Mouse (Mus musculus): ENCODE results near the gene Gm14391. TPM values are rescaled to one million over a fixed set of nuclear protein-coding genes. Genes with fewer than 3 reads are reported as not detected.
"Not testable (repeated sequence)": the region's sequence is repeated elsewhere in the genome, so short reads cannot be mapped to it uniquely, and the experiment has no call there.

Gm14391 gene
- 5.9 and 9.8 TPM in 2 replicates for polyA plus RNA-seq (2014; fragmentation: Nextera tagmentation; extraction: Ambion mirVana)

DNA sequence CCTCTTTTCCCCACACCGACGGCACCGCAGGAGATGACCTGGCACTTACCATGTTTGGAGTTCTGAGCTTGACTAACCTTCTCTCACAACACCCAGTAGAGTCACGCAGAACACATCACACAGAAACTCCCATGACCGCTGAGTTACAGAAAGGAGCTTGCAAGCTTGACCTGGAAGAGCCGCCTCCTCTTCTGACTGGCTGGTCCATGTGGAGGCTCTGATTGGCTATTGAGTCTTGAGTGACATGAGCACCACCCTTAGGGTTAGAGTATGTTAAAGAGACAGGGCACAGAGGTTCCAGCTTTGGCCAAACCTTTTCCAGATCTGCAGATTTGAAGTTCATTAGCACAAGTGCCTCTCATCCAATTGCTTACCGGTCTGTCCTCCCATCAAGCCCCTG, at the start of gene Gm14391:
Gm14391 (minus strand) TSS at position 186 of the 400 bp plus-strand sequence.
- H3K9ac ChIP-seq (ENCODE audit: low read depth, low read length); H3K9me3 ChIP-seq (ENCODE audit: control insufficient read depth, low read length); H3K27ac ChIP-seq (ENCODE audit: low read depth, low read length); DNase-seq (ENCODE audit: low spot score); H3K4me2 ChIP-seq (replicated peaks; ENCODE audit: low read depth, low read length); ATAC-seq (ENCODE audit: low FRiP score); H3K27me3 ChIP-seq (ENCODE audit: control insufficient read depth, insufficient read depth, low read length); H3K36me3 ChIP-seq (ENCODE audit: control insufficient read depth, insufficient read depth, low read length); H3K4me3 ChIP-seq (ENCODE audit: low read depth, low read length); H3K4me1 ChIP-seq (replicated peaks; ENCODE audit: control insufficient read depth, insufficient read depth, low read length): not testable (repeated sequence)
- no CpG with 5 or more reads among the region's 7 CpGs for WGBS

- not testable (repeated sequence) for H3K27ac ChIP-seq (ENCODE audit: low read depth, low read length); H3K4me1 ChIP-seq (replicated peaks; ENCODE audit: control insufficient read depth, insufficient read depth, low read length); H3K4me2 ChIP-seq (replicated peaks; ENCODE audit: low read depth, low read length); H3K9ac ChIP-seq (ENCODE audit: low read depth, low read length); H3K4me3 ChIP-seq (ENCODE audit: low read depth, low read length); H3K36me3 ChIP-seq (ENCODE audit: control insufficient read depth, insufficient read depth, low read length); ATAC-seq (ENCODE audit: low FRiP score); DNase-seq (ENCODE audit: low spot score); H3K9me3 ChIP-seq (ENCODE audit: control insufficient read depth, low read length); H3K27me3 ChIP-seq (ENCODE audit: control insufficient read depth, insufficient read depth, low read length)
- WGBS = 41% methylated on average over 1 of the region's 1 CpGs
Measured at GRCm38 (mm10) chr2:175179008-175179407, 27.7 kb downstream of the Gm14391 start.

DNA sequence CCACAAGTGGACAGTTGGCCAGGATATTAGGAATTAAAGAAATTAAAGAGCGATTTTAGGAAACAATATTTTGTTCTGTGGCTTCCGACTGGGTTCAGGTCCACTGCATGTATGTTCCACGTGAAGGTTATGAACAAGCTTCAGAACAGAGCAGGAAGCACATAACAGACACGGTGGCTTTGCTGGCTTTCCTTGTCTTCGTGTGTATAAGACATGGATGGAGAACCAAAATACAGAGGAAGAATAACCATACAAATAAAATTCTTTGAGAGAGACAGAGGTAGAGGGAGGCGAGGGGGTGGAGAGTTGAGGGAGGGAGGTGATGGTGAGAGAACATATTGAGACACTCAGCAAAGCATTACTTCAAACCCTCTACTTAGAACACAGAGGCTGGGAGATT, 30.4 kb downstream of the Gm14391 start:
- Histone ChIP-seq H3K36me3 (ENCODE audit: control insufficient read depth, insufficient read depth, low read length) (no peaks in the 10 kb centered on the region), H3K4me1 (replicated peaks; ENCODE audit: control insufficient read depth, insufficient read depth, low read length) (no peaks in the 10 kb centered on the region), H3K9ac (ENCODE audit: low read depth, low read length) (no peak overlapping the region), H3K27ac (ENCODE audit: low read depth, low read length) (no peak overlapping the region), H3K27me3 (ENCODE audit: control insufficient read depth, insufficient read depth, low read length) (no peaks in the 10 kb centered on the region), H3K4me2 (replicated peaks; ENCODE audit: low read depth, low read length) (no peak overlapping the region), H3K9me3 (ENCODE audit: control insufficient read depth, low read length) (no peaks in the 10 kb centered on the region), H3K4me3 (ENCODE audit: low read depth, low read length) (no peak overlapping the region)
- ATAC-seq (ENCODE audit: low FRiP score) (no peak), DNase-seq (ENCODE audit: low spot score) (no peak)
- WGBS = 82% methylated on average over 6 of the region's 6 CpGs

- ATAC-seq (ENCODE audit: low FRiP score); DNase-seq (ENCODE audit: low spot score); H3K27ac ChIP-seq (ENCODE audit: low read depth, low read length); H3K4me2 ChIP-seq (replicated peaks; ENCODE audit: low read depth, low read length); H3K9ac ChIP-seq (ENCODE audit: low read depth, low read length); H3K4me1 ChIP-seq (replicated peaks; ENCODE audit: control insufficient read depth, insufficient read depth, low read length); H3K4me3 ChIP-seq (ENCODE audit: low read depth, low read length); H3K27me3 ChIP-seq (ENCODE audit: control insufficient read depth, insufficient read depth, low read length); H3K9me3 ChIP-seq (ENCODE audit: control insufficient read depth, low read length); H3K36me3 ChIP-seq (ENCODE audit: control insufficient read depth, insufficient read depth, low read length): not testable (repeated sequence)
- WGBS = 77% methylated on average over 12 of the region's 12 CpGs
Measured at GRCm38 (mm10) chr2:175175401-175176180, 31.1 kb downstream of the Gm14391 start, which contains the start of gene Gm14443. Gene Gm14443, minus strand, starts transcription at chr2:175175871.

DNA sequence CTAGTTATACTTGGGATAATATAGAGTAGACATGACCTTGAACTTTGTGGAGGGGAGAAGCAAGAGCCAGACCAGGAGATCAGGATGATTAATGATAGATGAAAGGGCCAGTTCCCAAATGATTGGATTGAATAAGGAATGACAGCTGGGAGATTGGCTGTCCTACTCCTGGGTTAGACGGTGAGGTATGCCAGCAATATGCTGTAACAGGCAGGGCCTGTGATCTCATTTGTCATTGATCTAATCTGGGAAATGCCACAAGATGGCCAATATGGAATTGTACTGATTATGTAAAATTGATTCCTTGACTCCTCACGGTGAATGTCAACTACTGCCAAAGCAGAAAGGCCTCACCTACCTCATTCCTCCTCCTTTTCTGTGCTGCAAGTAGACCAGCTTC, 32.7 kb downstream of the Gm14391 start:
- 80% methylated on average over 2 of the region's 2 CpGs for WGBS
- not testable (repeated sequence) for H3K4me2 ChIP-seq (replicated peaks; ENCODE audit: low read depth, low read length)

GRCm38 (mm10) chr2:175172906-175173595, 33.7 kb downstream of the Gm14391 start:
- not testable (repeated sequence) for H3K9ac ChIP-seq (ENCODE audit: low read depth, low read length); H3K27ac ChIP-seq (ENCODE audit: low read depth, low read length); H3K4me2 ChIP-seq (replicated peaks; ENCODE audit: low read depth, low read length); ATAC-seq (ENCODE audit: low FRiP score); H3K36me3 ChIP-seq (ENCODE audit: control insufficient read depth, insufficient read depth, low read length); H3K4me3 ChIP-seq (ENCODE audit: low read depth, low read length); DNase-seq (ENCODE audit: low spot score); H3K9me3 ChIP-seq (ENCODE audit: control insufficient read depth, low read length); H3K4me1 ChIP-seq (replicated peaks; ENCODE audit: control insufficient read depth, insufficient read depth, low read length); H3K27me3 ChIP-seq (ENCODE audit: control insufficient read depth, insufficient read depth, low read length)
- 91% methylated on average over 3 of the region's 3 CpGs for WGBS

More for the DNA sequence above, 32.7 kb downstream of the Gm14391 start:
- not testable (repeated sequence) for H3K27me3 ChIP-seq (ENCODE audit: control insufficient read depth, insufficient read depth, low read length); H3K9ac ChIP-seq (ENCODE audit: low read depth, low read length); H3K36me3 ChIP-seq (ENCODE audit: control insufficient read depth, insufficient read depth, low read length); H3K9me3 ChIP-seq (ENCODE audit: control insufficient read depth, low read length); H3K4me3 ChIP-seq (ENCODE audit: low read depth, low read length); H3K27ac ChIP-seq (ENCODE audit: low read depth, low read length); H3K4me1 ChIP-seq (replicated peaks; ENCODE audit: control insufficient read depth, insufficient read depth, low read length); DNase-seq (ENCODE audit: low spot score); ATAC-seq (ENCODE audit: low FRiP score)

DNA sequence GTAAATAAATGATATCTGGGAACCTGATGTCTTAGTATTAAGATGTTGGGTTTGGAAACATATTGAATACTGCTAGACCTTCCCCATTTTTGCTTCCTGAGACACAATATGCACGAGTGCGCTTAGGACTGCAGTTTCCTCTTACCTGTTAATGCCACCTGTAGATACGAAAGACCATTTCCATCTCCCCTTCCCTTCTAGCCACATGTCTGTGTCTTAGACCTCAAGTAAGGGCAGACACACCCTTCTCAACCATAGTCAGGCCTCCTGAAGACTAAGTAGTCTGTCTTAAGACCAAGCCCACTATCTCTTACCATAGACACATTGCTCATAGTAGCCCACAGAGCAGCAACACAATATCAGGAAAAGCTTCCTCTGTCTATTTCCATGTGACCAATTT, 34.6 kb downstream of the Gm14391 start:
- no peak overlapping the region for H3K4me3 ChIP-seq (ENCODE audit: low read depth, low read length)
- no peak overlapping the region for H3K9ac ChIP-seq (ENCODE audit: low read depth, low read length)
- H3K4me1 ChIP-seq (replicated peaks; ENCODE audit: control insufficient read depth, insufficient read depth, low read length) = no peaks in the 10 kb centered on the region
- 84% methylated on average over 3 of the region's 3 CpGs for WGBS
- no peak for DNase-seq (ENCODE audit: low spot score)
- H3K36me3 ChIP-seq (ENCODE audit: control insufficient read depth, insufficient read depth, low read length) = no peaks in the 10 kb centered on the region
- no peak overlapping the region for H3K27ac ChIP-seq (ENCODE audit: low read depth, low read length)
- no peak overlapping the region for H3K4me2 ChIP-seq (replicated peaks; ENCODE audit: low read depth, low read length)
- H3K9me3 ChIP-seq (ENCODE audit: control insufficient read depth, low read length) = no peaks in the 10 kb centered on the region
- ATAC-seq (ENCODE audit: low FRiP score) = no peak
- no peaks in the 10 kb centered on the region for H3K27me3 ChIP-seq (ENCODE audit: control insufficient read depth, insufficient read depth, low read length)

DNA sequence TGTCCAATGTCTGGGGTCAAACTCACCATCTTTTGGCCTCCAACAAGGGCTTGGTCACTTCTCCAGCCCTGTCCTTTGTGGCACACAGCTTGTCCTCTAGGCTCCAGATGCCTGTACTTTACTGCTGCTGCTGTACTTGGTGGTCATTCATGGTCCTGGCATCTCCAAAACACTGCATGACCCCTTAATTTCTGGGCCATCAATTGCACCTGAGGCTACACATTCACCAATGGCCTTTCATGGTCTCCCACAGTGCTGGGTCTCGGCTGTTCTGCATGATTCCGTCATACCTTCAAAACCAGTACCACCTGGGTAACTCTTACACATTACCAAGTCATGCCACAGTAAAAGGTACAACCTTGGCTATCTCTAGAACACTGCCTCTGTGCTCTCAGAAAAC, 39.8 kb downstream of the Gm14391 start:
- 90% methylated on average over 2 of the region's 2 CpGs for WGBS
- not testable (repeated sequence) for DNase-seq (ENCODE audit: low spot score)

GRCm38 (mm10) chr2:175165110-175165509, 41.6 kb downstream of the Gm14391 start:
- not testable (repeated sequence) for H3K36me3 ChIP-seq (ENCODE audit: control insufficient read depth, insufficient read depth, low read length); H3K4me1 ChIP-seq (replicated peaks; ENCODE audit: control insufficient read depth, insufficient read depth, low read length); H3K27me3 ChIP-seq (ENCODE audit: control insufficient read depth, insufficient read depth, low read length); H3K4me2 ChIP-seq (replicated peaks; ENCODE audit: low read depth, low read length); H3K4me3 ChIP-seq (ENCODE audit: low read depth, low read length); DNase-seq (ENCODE audit: low spot score); H3K27ac ChIP-seq (ENCODE audit: low read depth, low read length); H3K9me3 ChIP-seq (ENCODE audit: control insufficient read depth, low read length); ATAC-seq (ENCODE audit: low FRiP score); H3K9ac ChIP-seq (ENCODE audit: low read depth, low read length)
- WGBS = 93% methylated on average over 12 of the region's 12 CpGs

More for the DNA sequence above, 39.8 kb downstream of the Gm14391 start:
- H3K27me3 ChIP-seq (ENCODE audit: control insufficient read depth, insufficient read depth, low read length); H3K36me3 ChIP-seq (ENCODE audit: control insufficient read depth, insufficient read depth, low read length); H3K4me3 ChIP-seq (ENCODE audit: low read depth, low read length); H3K4me1 ChIP-seq (replicated peaks; ENCODE audit: control insufficient read depth, insufficient read depth, low read length); H3K9ac ChIP-seq (ENCODE audit: low read depth, low read length); ATAC-seq (ENCODE audit: low FRiP score); H3K9me3 ChIP-seq (ENCODE audit: control insufficient read depth, low read length); H3K4me2 ChIP-seq (replicated peaks; ENCODE audit: low read depth, low read length); H3K27ac ChIP-seq (ENCODE audit: low read depth, low read length): not testable (repeated sequence)
